7 mouse cellular contexts compared by ENCODE assay signal in genomic region chr4:133309948-133310347, GRCm38 (mm10). TPM values are rescaled to one million over a fixed set of nuclear protein-coding genes. Genes with fewer than 3 reads are reported as not detected.
DNase-seq lines count a peak whose midpoint lies in the region.

No protein-coding gene starts in this region.

- peak; percentile 92 for DNase-seq in B cell, adult 2 months
- DNase-seq in MEL-GATA-1-ER (ENCODE audit: extremely low read depth, low read depth), result peak; percentile 36
- peak; percentile 86 for DNase-seq in cerebellum, adult 9-10 months
- peak; percentile 93 for DNase-seq in gastrocnemius, postnatal 10 days
- DNase-seq in layer of hippocampus, adult 11-12 months (ENCODE audit: low spot score), result peak; percentile 87
- peak; percentile 92 for DNase-seq in lung, postnatal 10 days
- DNase-seq in right cerebral cortex, postnatal 4 days, result peak; percentile 96

RNA-seq across cellular contexts. Expression of gene Tmem222, which starts 32.4 kb away (rescaled TPM):
- 10 to 100 TPM; 23.6 to 25.9 TPM for total RNA-seq in gastrocnemius, postnatal 10 days (2021)

RNA-seq across cellular contexts. Expression of gene Wdtc1, which starts 43.3 kb away (rescaled TPM):
- 10 to 100 TPM; 48.9 to 49.0 TPM for total RNA-seq in gastrocnemius, postnatal 10 days (2021)

RNA-seq across cellular contexts. Expression of gene Sytl1, which starts 47.0 kb away (rescaled TPM):
- total RNA-seq in gastrocnemius, postnatal 10 days (2021), result 1 to 10 TPM; 1.1 to 1.4 TPM

RNA-seq across cellular contexts. Expression of gene Slc9a1, which starts 59.6 kb away (rescaled TPM):
- 10 to 100 TPM; 17.0 to 22.7 TPM for total RNA-seq in gastrocnemius, postnatal 10 days (2021)

Comparison
In these comparisons a context has a peak if more than half of its experiments do, and no peak if none do; other contexts are left out.
1. Peak in every context shown above with its lines: DNase-seq.
2. DNase-seq: peak in every context shown above with its lines; median percentile 96 in right cerebral cortex, postnatal 4 days; 93 in gastrocnemius, postnatal 10 days; 92 in B cell, adult 2 months; 92 in lung, postnatal 10 days; 87 in layer of hippocampus, adult 11-12 months; 86 in cerebellum, adult 9-10 months; 36 in MEL-GATA-1-ER.